Mouse (Mus musculus): ENCODE results near the gene Gfod1. TPM values are rescaled to one million over a fixed set of nuclear protein-coding genes. Genes with fewer than 3 reads are reported as not detected.

Gfod1 gene
- polyA plus RNA-seq, 1 experiment = 4.3 TPM

GRCm38 (mm10) chr13:43215994-43216706 is 87.8 kb downstream of the Gfod1 start:
- Histone ChIP-seq H3K27ac (ENCODE audit: control insufficient read depth, insufficient read depth, low read length) (peak overlapping the region; percentile 58), H3K27me3 (ENCODE audit: control insufficient read depth, insufficient read depth, low read length) (no peaks in the 10 kb centered on the region), H3K4me1 (replicated peaks; ENCODE audit: control insufficient read depth, insufficient read depth, low read length) (peaks cover 20% of the 10 kb centered on the region), H3K4me3 (ENCODE audit: control insufficient read depth, insufficient read depth, low read length) (0 out of 2 replicates have a peak overlapping the region, but pooled peaks have one; percentile 14), H3K36me3 (ENCODE audit: control insufficient read depth, insufficient read depth, low read length) (no peaks in the 10 kb centered on the region)
- WGBS = 68% methylated on average over 9 of the region's 9 CpGs
- TF ChIP-seq POLR2A (IDR thresholded peaks at IDR 0.05; ENCODE audit: control insufficient read depth, extremely low read depth, insufficient read depth, low read length, poor library complexity) = no peak
- TF ChIP-seq CTCF (IDR thresholded peaks at IDR 0.05; ENCODE audit: borderline replicate concordance, control insufficient read depth, extremely low read depth, insufficient read depth, low read length, poor library complexity) = no peak
- no peak for DNase-seq

DNA sequence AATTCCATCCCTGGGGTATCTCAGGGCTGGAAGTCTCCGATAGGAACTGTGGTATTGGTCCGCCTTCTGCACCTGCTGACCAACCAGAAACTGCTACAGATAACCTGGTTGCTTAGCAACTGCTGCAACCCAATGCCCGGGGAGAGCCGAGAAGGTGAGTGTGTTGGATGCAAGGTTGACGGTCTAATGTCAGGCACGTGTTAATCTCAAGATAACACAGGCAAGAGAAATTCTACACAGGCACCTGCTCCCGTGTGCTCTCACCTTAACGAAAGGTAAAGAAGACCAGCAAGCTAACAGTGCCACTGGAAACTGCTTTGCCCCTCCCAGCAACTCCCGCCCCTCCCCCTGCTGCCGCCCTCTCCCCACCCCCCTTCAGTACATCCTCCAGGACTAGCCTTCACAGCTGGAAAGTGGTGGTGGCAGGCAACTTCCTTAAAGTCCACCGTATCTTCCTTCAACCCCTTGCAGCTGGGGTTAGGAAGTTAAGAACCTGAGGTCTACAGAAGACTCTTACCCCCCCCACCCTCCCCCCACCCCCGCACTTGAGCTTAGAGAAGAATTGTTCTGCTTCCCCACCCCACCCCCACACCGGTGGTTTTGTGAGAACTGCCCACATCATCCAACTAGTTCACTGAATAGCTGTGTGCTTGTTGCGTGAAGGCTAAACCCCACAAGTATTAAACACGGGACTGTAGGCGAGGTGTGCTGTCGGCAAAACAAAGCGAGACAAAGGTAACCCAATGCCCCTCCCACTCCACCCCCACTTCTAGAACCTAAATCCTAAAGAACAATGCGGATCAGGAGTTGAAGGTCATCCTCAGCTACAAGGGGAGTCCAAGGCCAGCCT is 88.6 kb downstream of the Gfod1 start:
- DNase-seq = peak; percentile 45
- Histone ChIP-seq H3K4me3 (ENCODE audit: control insufficient read depth, insufficient read depth, low read length) (peak overlapping the region; percentile 14; the same call in 1 of the 2 replicates), H3K36me3 (ENCODE audit: control insufficient read depth, insufficient read depth, low read length) (no peaks in the 10 kb centered on the region), H3K4me1 (replicated peaks; ENCODE audit: control insufficient read depth, insufficient read depth, low read length) (peaks cover 20% of the 10 kb centered on the region), H3K27ac (ENCODE audit: control insufficient read depth, insufficient read depth, low read length) (peak overlapping the region; percentile 58), H3K27me3 (ENCODE audit: control insufficient read depth, insufficient read depth, low read length) (no peaks in the 10 kb centered on the region)
- no peak for TF ChIP-seq POLR2A (IDR thresholded peaks at IDR 0.05; ENCODE audit: control insufficient read depth, extremely low read depth, insufficient read depth, low read length, poor library complexity)
- no peak for TF ChIP-seq CTCF (IDR thresholded peaks at IDR 0.05; ENCODE audit: borderline replicate concordance, control insufficient read depth, extremely low read depth, insufficient read depth, low read length, poor library complexity)
- WGBS = 11% methylated on average over 19 of the region's 19 CpGs

DNA sequence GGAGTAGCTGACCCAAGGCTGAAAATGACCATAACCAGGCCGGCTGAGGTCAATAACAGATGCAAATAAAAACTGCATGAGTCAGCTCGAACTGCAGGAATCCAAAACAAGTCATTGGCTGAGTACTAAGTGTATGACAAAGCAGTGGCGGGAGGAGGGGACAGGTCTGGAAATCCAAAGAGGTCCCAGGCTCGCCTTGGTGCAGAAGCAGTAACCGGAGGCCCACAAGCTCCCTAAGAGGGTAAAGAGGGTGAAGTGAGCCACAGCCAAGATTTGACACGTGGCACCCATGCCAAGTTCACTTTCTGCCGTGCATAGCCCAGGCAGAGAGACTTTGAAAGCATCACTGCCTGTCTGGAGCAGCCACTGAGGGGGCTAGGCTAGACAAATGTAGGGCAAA is 91.6 kb downstream of the Gfod1 start:
- Histone ChIP-seq H3K36me3 (ENCODE audit: control insufficient read depth, insufficient read depth, low read length) (no peaks in the 10 kb centered on the region), H3K27ac (ENCODE audit: control insufficient read depth, insufficient read depth, low read length) (no peak overlapping the region), H3K4me1 (replicated peaks; ENCODE audit: control insufficient read depth, insufficient read depth, low read length) (peaks cover 27% of the 10 kb centered on the region), H3K4me3 (ENCODE audit: control insufficient read depth, insufficient read depth, low read length) (no peak overlapping the region), H3K27me3 (ENCODE audit: control insufficient read depth, insufficient read depth, low read length) (no peaks in the 10 kb centered on the region)
- WGBS = 53% methylated on average over 7 of the region's 7 CpGs
- DNase-seq = no peak
- TF ChIP-seq CTCF (IDR thresholded peaks at IDR 0.05; ENCODE audit: borderline replicate concordance, control insufficient read depth, extremely low read depth, insufficient read depth, low read length, poor library complexity) (no peak), POLR2A (IDR thresholded peaks at IDR 0.05; ENCODE audit: control insufficient read depth, extremely low read depth, insufficient read depth, low read length, poor library complexity) (no peak)

- DNase-seq = no peak
- H3K36me3 ChIP-seq (ENCODE audit: control insufficient read depth, insufficient read depth, low read length) = no peaks in the 10 kb centered on the region
- H3K4me3 ChIP-seq (ENCODE audit: control insufficient read depth, insufficient read depth, low read length) = no peak overlapping the region
- TF ChIP-seq CTCF (IDR thresholded peaks at IDR 0.05; ENCODE audit: borderline replicate concordance, control insufficient read depth, extremely low read depth, insufficient read depth, low read length, poor library complexity) (no peak), POLR2A (IDR thresholded peaks at IDR 0.05; ENCODE audit: control insufficient read depth, extremely low read depth, insufficient read depth, low read length, poor library complexity) (no peak)
- H3K4me1 ChIP-seq (replicated peaks; ENCODE audit: control insufficient read depth, insufficient read depth, low read length) = peaks cover 18% of the 10 kb centered on the region
- H3K27ac ChIP-seq (ENCODE audit: control insufficient read depth, insufficient read depth, low read length) = no peak overlapping the region
- no peaks in the 10 kb centered on the region for H3K27me3 ChIP-seq (ENCODE audit: control insufficient read depth, insufficient read depth, low read length)
- WGBS = 87% methylated on average over 5 of the region's 5 CpGs
These were observed 93.0 kb downstream of the Gfod1 start for GRCm38 (mm10) chr13:43210956-43211355.

- WGBS = 44% methylated on average over 5 of the region's 5 CpGs
- DNase-seq = no peak
- no peaks in the 10 kb centered on the region for H3K27me3 ChIP-seq (ENCODE audit: control insufficient read depth, insufficient read depth, low read length)
- H3K36me3 ChIP-seq (ENCODE audit: control insufficient read depth, insufficient read depth, low read length) = no peaks in the 10 kb centered on the region
- H3K27ac ChIP-seq (ENCODE audit: control insufficient read depth, insufficient read depth, low read length) = no peak overlapping the region
- H3K4me3 ChIP-seq (ENCODE audit: control insufficient read depth, insufficient read depth, low read length) = no peak overlapping the region
- TF ChIP-seq CTCF (IDR thresholded peaks at IDR 0.05; ENCODE audit: borderline replicate concordance, control insufficient read depth, extremely low read depth, insufficient read depth, low read length, poor library complexity) (no peak), POLR2A (IDR thresholded peaks at IDR 0.05; ENCODE audit: control insufficient read depth, extremely low read depth, insufficient read depth, low read length, poor library complexity) (no peak)
- H3K4me1 ChIP-seq (replicated peaks; ENCODE audit: control insufficient read depth, insufficient read depth, low read length) = peaks cover 9% of the 10 kb centered on the region
These were observed 94.4 kb downstream of the Gfod1 start for GRCm38 (mm10) chr13:43209560-43209959.

DNA sequence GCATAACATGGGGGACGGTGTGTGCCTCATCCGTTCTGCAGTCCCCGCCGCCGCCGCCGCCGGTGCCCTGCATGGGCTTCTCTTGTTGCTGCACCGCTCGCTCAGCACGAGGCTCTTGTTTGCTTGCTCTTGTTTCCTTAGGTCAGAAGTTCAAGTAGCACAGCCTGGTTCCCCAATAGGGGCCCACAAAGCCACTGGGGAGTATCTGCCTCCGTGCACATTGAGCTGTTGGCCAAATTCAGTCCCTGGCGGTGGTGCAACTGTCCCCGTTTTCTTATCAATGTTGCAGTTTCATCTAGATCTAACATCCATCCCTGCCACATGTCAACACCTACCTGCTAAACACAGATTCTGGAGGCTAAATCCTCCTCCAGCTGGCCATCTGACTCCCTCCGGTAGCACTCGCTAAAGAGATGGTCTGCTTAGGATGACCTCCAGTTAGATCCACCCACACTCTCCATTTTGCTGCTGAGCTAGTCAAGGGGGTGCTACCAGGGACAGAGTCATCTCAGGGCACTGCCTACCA is 95.0 kb downstream of the Gfod1 start:
- no peaks in the 10 kb centered on the region for H3K27me3 ChIP-seq (ENCODE audit: control insufficient read depth, insufficient read depth, low read length)
- no peak overlapping the region for H3K4me3 ChIP-seq (ENCODE audit: control insufficient read depth, insufficient read depth, low read length)
- 18% methylated on average over 16 of the region's 16 CpGs for WGBS
- no peak overlapping the region for H3K27ac ChIP-seq (ENCODE audit: control insufficient read depth, insufficient read depth, low read length)
- peaks cover 9% of the 10 kb centered on the region for H3K4me1 ChIP-seq (replicated peaks; ENCODE audit: control insufficient read depth, insufficient read depth, low read length)
- no peak for TF ChIP-seq POLR2A (IDR thresholded peaks at IDR 0.05; ENCODE audit: control insufficient read depth, extremely low read depth, insufficient read depth, low read length, poor library complexity)
- TF ChIP-seq CTCF (IDR thresholded peaks at IDR 0.05; ENCODE audit: borderline replicate concordance, control insufficient read depth, extremely low read depth, insufficient read depth, low read length, poor library complexity) = no peak
- DNase-seq = no peak
- no peaks in the 10 kb centered on the region for H3K36me3 ChIP-seq (ENCODE audit: control insufficient read depth, insufficient read depth, low read length)
